Mouse (Mus musculus): Measurements from ENCODE around the gene Setd4. TPM values are rescaled to one million over a fixed set of nuclear protein-coding genes. Genes with fewer than 3 reads are reported as not detected.

Gene Setd4
- total and polyA plus RNA-seq, 2 experiments from 2014 or later, result 13.8 to 29.0 TPM

- DNase-seq (ENCODE audit: low spot score), result no peak
- H3K27me3 ChIP-seq (ENCODE audit: insufficient read depth, low read length), result no peaks in the 10 kb centered on the region
- WGBS, result 92% methylated on average over 24 of the region's 24 CpGs
- no peak for ATAC-seq
- no peak overlapping the region for H3K27ac ChIP-seq
- H3K36me3 ChIP-seq (ENCODE audit: insufficient read depth, low read length), result peaks cover 18% of the 10 kb centered on the region; the same call in 1 of the 2 replicates
- no peak overlapping the region for H3K4me3 ChIP-seq (ENCODE audit: low read length)
- no peaks in the 10 kb centered on the region for H3K4me1 ChIP-seq (ENCODE audit: insufficient read depth, low read length)
- H3K9ac ChIP-seq (replicated peaks; ENCODE audit: low read length), result no peak overlapping the region
- no peak overlapping the region for H3K4me2 ChIP-seq (ENCODE audit: low read depth, low read length)
- no peak for TF ChIP-seq CTCF (IDR thresholded peaks at IDR 0.05; ENCODE audit: low read depth)
- no peaks in the 10 kb centered on the region for H3K9me3 ChIP-seq (ENCODE audit: low read length)
These were observed 18.7 kb downstream of the Setd4 start for GRCm38 (mm10) chr16:93584976-93585702.

- Histone ChIP-seq H3K9me3 (ENCODE audit: low read length) (no peaks in the 10 kb centered on the region), H3K36me3 (ENCODE audit: insufficient read depth, low read length) (peaks cover 8% of the 10 kb centered on the region; the same call in 1 of the 2 replicates), H3K9ac (replicated peaks; ENCODE audit: low read length) (no peak overlapping the region), H3K4me3 (ENCODE audit: low read length) (no peak overlapping the region), H3K27ac (no peak overlapping the region), H3K27me3 (ENCODE audit: insufficient read depth, low read length) (no peaks in the 10 kb centered on the region), H3K4me2 (ENCODE audit: low read depth, low read length) (no peak overlapping the region), H3K4me1 (ENCODE audit: insufficient read depth, low read length) (no peaks in the 10 kb centered on the region)
- no peak for TF ChIP-seq CTCF (IDR thresholded peaks at IDR 0.05; ENCODE audit: low read depth)
- no peak for DNase-seq (ENCODE audit: low spot score)
- WGBS, result 64% methylated on average over 6 of the region's 6 CpGs
- ATAC-seq, result 0 out of 2 replicates have a peak, but pooled peaks have one; percentile 29
These were observed 22.7 kb downstream of the Setd4 start for GRCm38 (mm10) chr16:93581125-93581524.

- H3K4me3 ChIP-seq (ENCODE audit: low read length), result no peak overlapping the region
- WGBS, result 84% methylated on average over 8 of the region's 8 CpGs
These were observed 25.4 kb downstream of the Setd4 start for GRCm38 (mm10) chr16:93578346-93579005.

GRCm38 (mm10) chr16:93576412-93577082, 27.3 kb downstream of the Setd4 start:
- DNase-seq (ENCODE audit: low spot score) (peak; percentile 88), ATAC-seq (peak; percentile 70; the same call in 1 of the 2 replicates)
- WGBS, result 31% methylated on average over 14 of the region's 14 CpGs
- peak overlapping the region; percentile 25; the same call in 1 of the 2 replicates for H3K4me2 ChIP-seq (ENCODE audit: low read depth, low read length)
- H3K4me1 ChIP-seq (ENCODE audit: insufficient read depth, low read length), result no peaks in the 10 kb centered on the region
- H3K36me3 ChIP-seq (ENCODE audit: insufficient read depth, low read length), result no peaks in the 10 kb centered on the region
- no peaks in the 10 kb centered on the region for H3K27me3 ChIP-seq (ENCODE audit: insufficient read depth, low read length)
- no peak overlapping the region for H3K4me3 ChIP-seq (ENCODE audit: low read length)
- H3K27ac ChIP-seq, result no peak overlapping the region
- no peak overlapping the region for H3K9ac ChIP-seq (replicated peaks; ENCODE audit: low read length)
- TF ChIP-seq CTCF (IDR thresholded peaks at IDR 0.05; ENCODE audit: low read depth), result peak; percentile 97
- no peaks in the 10 kb centered on the region for H3K9me3 ChIP-seq (ENCODE audit: low read length)

More at GRCm38 (mm10) chr16:93578346-93579005, 25.4 kb downstream of the Setd4 start:
- Histone ChIP-seq H3K4me1 (ENCODE audit: insufficient read depth, low read length) (no peaks in the 10 kb centered on the region), H3K27ac (no peak overlapping the region), H3K36me3 (ENCODE audit: insufficient read depth, low read length) (no peaks in the 10 kb centered on the region), H3K9me3 (ENCODE audit: low read length) (no peaks in the 10 kb centered on the region), H3K9ac (replicated peaks; ENCODE audit: low read length) (no peak overlapping the region), H3K27me3 (ENCODE audit: insufficient read depth, low read length) (no peaks in the 10 kb centered on the region), H3K4me2 (ENCODE audit: low read depth, low read length) (no peak overlapping the region)
- no peak for ATAC-seq
- TF ChIP-seq CTCF (IDR thresholded peaks at IDR 0.05; ENCODE audit: low read depth), result no peak
- DNase-seq (ENCODE audit: low spot score), result no peak

- no peak for ATAC-seq
- H3K4me2 ChIP-seq (ENCODE audit: low read depth, low read length), result no peak overlapping the region
- TF ChIP-seq CTCF (IDR thresholded peaks at IDR 0.05; ENCODE audit: low read depth), result no peak
- no peaks in the 10 kb centered on the region for H3K27me3 ChIP-seq (ENCODE audit: insufficient read depth, low read length)
- no peaks in the 10 kb centered on the region for H3K36me3 ChIP-seq (ENCODE audit: insufficient read depth, low read length)
- no peak overlapping the region for H3K4me3 ChIP-seq (ENCODE audit: low read length)
- H3K27ac ChIP-seq, result no peak overlapping the region
- H3K4me1 ChIP-seq (ENCODE audit: insufficient read depth, low read length), result no peaks in the 10 kb centered on the region
- DNase-seq (ENCODE audit: low spot score), result no peak
- WGBS, result 82% methylated on average over 5 of the region's 5 CpGs
- H3K9ac ChIP-seq (replicated peaks; ENCODE audit: low read length), result no peak overlapping the region
- H3K9me3 ChIP-seq (ENCODE audit: low read length), result no peaks in the 10 kb centered on the region
These were observed 28.3 kb downstream of the Setd4 start for GRCm38 (mm10) chr16:93575574-93575973.

GRCm38 (mm10) chr16:93574521-93575191, 29.2 kb downstream of the Setd4 start:
- no peaks in the 10 kb centered on the region for H3K36me3 ChIP-seq (ENCODE audit: insufficient read depth, low read length)
- 0 out of 2 replicates have a peak, but pooled peaks have one; percentile 16 for ATAC-seq
- no peak for DNase-seq (ENCODE audit: low spot score)
- no peaks in the 10 kb centered on the region for H3K27me3 ChIP-seq (ENCODE audit: insufficient read depth, low read length)
- H3K9ac ChIP-seq (replicated peaks; ENCODE audit: low read length), result no peak overlapping the region
- WGBS, result 54% methylated on average over 18 of the region's 18 CpGs
- no peak overlapping the region for H3K4me3 ChIP-seq (ENCODE audit: low read length)
- no peak overlapping the region for H3K4me2 ChIP-seq (ENCODE audit: low read depth, low read length)
- H3K27ac ChIP-seq, result no peak overlapping the region
- no peak for TF ChIP-seq CTCF (IDR thresholded peaks at IDR 0.05; ENCODE audit: low read depth)
- H3K4me1 ChIP-seq (ENCODE audit: insufficient read depth, low read length), result no peaks in the 10 kb centered on the region
- no peaks in the 10 kb centered on the region for H3K9me3 ChIP-seq (ENCODE audit: low read length)

All from hindbrain, postnatal 0 days (tissue).